Mouse (Mus musculus) neural tube, embryonic 10.5 days (tissue): ENCODE measurements at regions not wholly inside any gene's neighbourhood (a gene's known extent, or its start where the extent isn't known, plus 50 kb on each side); places are given as distances from the start of the nearest gene placed in this dataset.

Source experiments
- DNase-seq: peaks from one replicate; pipeline ENCODE4 v3.0.0-alpha.2; 2017; ENCODE audit warnings: low spot score; ENCODE audit errors: extremely low spot score

GRCm38 (mm10) chr3:150416447-150416846 lies 1021.2 kb upstream of the Adgrl4 start:
- no peak for DNase-seq

GRCm38 (mm10) chr3:150427965-150428364 lies 1009.7 kb upstream of the Adgrl4 start:
- DNase-seq, result no peak

- DNase-seq, result no peak
Measured at GRCm38 (mm10) chr3:150431291-150431690, 1006.4 kb upstream of the Adgrl4 start.

GRCm38 (mm10) chr3:150435199-150435598 lies 1002.5 kb upstream of the Adgrl4 start:
- no peak for DNase-seq

- DNase-seq, result no peak
Measured at GRCm38 (mm10) chr3:150435818-150436607, 1001.7 kb upstream of the Adgrl4 start.
